Mouse (Mus musculus) liver, embryonic 14.5 days (tissue): ENCODE results near the gene Gngt2. TPM values are rescaled to one million over a fixed set of nuclear protein-coding genes. Genes with fewer than 3 reads are reported as not detected.

Experiments used
- ATAC-seq: fragments of 200-750 bp; cut with Nextera tagmentation; 2 replicates; pipeline ENCODE4 v1.8.0; 2017; ENCODE audit warnings: moderate number of reproducible peaks, mild to moderate bottlenecking, moderate library complexity; ENCODE audit not compliant: insufficient read depth
- DNase-seq, 3 experiments: peaks; one replicate each; pipeline ENCODE4 v3.0.0-alpha.2; 2012 to 2013; ENCODE audit warnings: low read depth in 3 of 3, low spot score in 3 of 3
- H3K27ac ChIP-seq: fragments of 300-500 bp; sonication (generic); 2 replicates; pipeline ENCODE4 v1.5.1; 2014; ENCODE audit warnings: moderate library complexity, mild to moderate bottlenecking, control low read depth, inconsistent platforms
- H3K27me3 ChIP-seq: fragments of 300-500 bp; sonication (generic); 2 replicates; pipeline ENCODE4 v1.6.1; 2014; ENCODE audit warnings: mild to moderate bottlenecking, low read length, moderate library complexity; ENCODE audit not compliant: control insufficient read depth, insufficient read depth
- H3K36me3 ChIP-seq: fragments of 300-500 bp; sonication (generic); replicated peaks from 2 replicates; pipeline ENCODE4 v1.6.1; 2014; ENCODE audit warnings: low read depth; ENCODE audit not compliant: control insufficient read depth, insufficient read depth
- H3K4me1 ChIP-seq, 2 experiments: fragments of 200-500 bp in 1 of 2; fragments of 300-500 bp in 1 of 2; sonication (generic) in 1 of 2; replicated peaks; 2 replicates each; pipeline ENCODE4 v1.6.1; 2012 to 2014; ENCODE audit warnings: antibody characterized with exemption in 1 of 2, inconsistent platforms in 1 of 2, low read length in 1 of 2; ENCODE audit not compliant: control insufficient read depth in 2 of 2, insufficient read depth in 2 of 2
- H3K4me2 ChIP-seq: fragments of 300-500 bp; sonication (generic); 2 replicates; pipeline ENCODE4 v1.6.1; 2014; ENCODE audit warnings: low read depth, mild to moderate bottlenecking, control low read depth, moderate library complexity
- H3K4me3 ChIP-seq, 2 experiments: fragments of 200-500 bp in 1 of 2; fragments of 300-500 bp in 1 of 2; sonication (generic) in 1 of 2; 2 replicates each; pipeline ENCODE4 v1.5.1; 2012 to 2014; ENCODE audit warnings: low read depth in 2 of 2, low read length in 2 of 2, mild to moderate bottlenecking in 2 of 2, control low read depth in 1 of 2, inconsistent platforms in 1 of 2, moderate library complexity in 1 of 2; ENCODE audit not compliant: insufficient read depth in 1 of 2
- H3K9ac ChIP-seq: fragments of 300-500 bp; sonication (generic); replicated peaks from 2 replicates; pipeline ENCODE4 v1.6.1; 2014; ENCODE audit warnings: mild to moderate bottlenecking, control low read depth, moderate library complexity
- H3K9me3 ChIP-seq: fragments of 300-500 bp; sonication (generic); 2 replicates; pipeline ENCODE4 v1.6.1; 2016; ENCODE audit warnings: low read length, mixed read lengths; ENCODE audit not compliant: control insufficient read depth
- CTCF ChIP-seq: IDR thresholded peaks from 2 replicates; pipeline ENCODE4 v1.5.1; 2016; ENCODE audit warnings: antibody characterized with exemption, low read depth, control low read depth
- EP300 ChIP-seq: IDR thresholded peaks from 2 replicates; pipeline ENCODE4 v1.6.1; 2016; ENCODE audit warnings: antibody characterized with exemption, low read depth
- WGBS: fragments of 180-500 bp; shearing (Covaris S2); extraction: QIAGEN DNeasy Blood & Tissue Kit; methylation state at CpG from one replicate; pipeline ENCODE4 v1.1.7; 2014; ENCODE audit not compliant: insufficient replicate concordance; 5-methylcytosine and 5-hydroxymethylcytosine counted together
- polyA plus RNA-seq, 2 experiments: library from polyadenylated mRNA; depleted of rRNA in 1 of 2; stranded (reverse) in 1 of 2; unstranded in 1 of 2; fragments of >200 nt; fragmentation: Nextera tagmentation in 1 of 2; extraction: Ambion mirVana in 1 of 2; gene quantifications; 2 replicates each; pipeline versions ENCODE4 v1.2.1 to v1.2.3; 2012 to 2014

Gngt2 gene
- polyA plus RNA-seq, 2 experiments: 13.0 to 16.5 TPM

DNA sequence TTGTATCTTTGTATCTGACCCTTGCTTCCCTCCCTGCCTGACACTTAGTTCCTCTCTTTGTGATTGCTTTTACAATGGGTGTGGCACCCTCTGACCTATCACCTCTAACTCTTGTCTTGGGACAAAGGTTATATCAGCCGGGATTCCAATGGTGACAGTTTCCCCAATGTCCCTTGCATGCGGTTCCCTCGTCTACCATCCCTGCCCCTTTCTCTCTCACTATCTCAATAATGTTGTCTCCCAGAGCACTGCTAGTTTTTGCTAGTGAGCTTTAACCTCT lies 9.9 kb upstream of the Gngt2 start:
- no peak for ATAC-seq
- H3K4me3 ChIP-seq: peak overlapping the region; percentile 29 to 33; a peak in 3 of 4 replicates

DNA sequence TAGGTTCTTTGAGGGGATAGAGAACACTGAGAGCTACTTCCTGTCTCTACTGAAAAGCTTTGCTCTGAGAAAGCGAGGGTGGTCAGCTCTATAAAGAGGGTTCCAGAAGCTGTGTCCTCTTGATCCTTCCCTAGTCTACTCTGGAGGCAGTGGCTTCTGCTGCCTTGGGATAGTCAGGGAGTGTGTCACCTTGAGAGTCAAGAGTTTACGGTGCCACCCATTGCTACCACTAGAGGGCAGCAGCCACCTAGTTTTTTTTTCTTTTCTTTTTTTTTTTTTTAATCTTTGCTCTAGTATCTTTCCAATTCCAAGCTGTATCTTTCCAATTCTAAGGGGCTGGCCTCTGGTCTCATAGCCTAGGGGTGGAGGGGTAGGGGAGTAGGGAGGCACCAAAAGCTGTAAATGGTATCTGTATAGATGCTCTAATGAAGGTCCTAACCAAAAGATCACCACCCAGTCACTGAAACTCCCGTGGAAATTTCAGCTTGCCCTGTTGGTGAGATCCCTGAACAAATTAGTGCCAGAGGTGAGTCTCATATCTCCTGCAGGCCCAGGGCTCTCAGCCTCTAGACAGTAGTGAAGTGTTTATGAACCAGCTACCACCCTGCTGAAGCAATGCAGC lies 9.4 kb upstream of the Gngt2 start:
- peak overlapping the region; percentile 53 for H3K27ac ChIP-seq
- no peak for TF ChIP-seq EP300
- peak; percentile 88 for TF ChIP-seq CTCF
- ATAC-seq: no peak
- H3K4me2 ChIP-seq: peak overlapping the region; percentile 61
- no peaks in the 10 kb centered on the region for H3K9me3 ChIP-seq
- DNase-seq: peak in 2 of 3 experiments; percentile 49 to 60
- peaks cover 17 to 48% of the 10 kb centered on the region in 2 experiments for H3K4me1 ChIP-seq
- H3K9ac ChIP-seq: peak overlapping the region; percentile 96
- 15% methylated on average over 3 of the region's 3 CpGs for WGBS
- H3K27me3 ChIP-seq: peaks cover 48% of the 10 kb centered on the region
- H3K36me3 ChIP-seq: no peaks in the 10 kb centered on the region
- H3K4me3 ChIP-seq: peak overlapping the region in 1 of 2 experiments; percentile 33; a peak in 2 of 4 replicates

More for the DNA sequence above, 9.9 kb upstream of the Gngt2 start:
- peak overlapping the region; percentile 53 for H3K27ac ChIP-seq
- H3K4me2 ChIP-seq: peak overlapping the region; percentile 61
- 9% methylated on average over 3 of the region's 3 CpGs for WGBS
- no peak for DNase-seq
- H3K9me3 ChIP-seq: no peaks in the 10 kb centered on the region
- TF ChIP-seq CTCF (no peak), EP300 (no peak)
- H3K36me3 ChIP-seq: no peaks in the 10 kb centered on the region
- H3K9ac ChIP-seq: peak overlapping the region; percentile 96
- peaks cover 44% of the 10 kb centered on the region for H3K27me3 ChIP-seq
- peaks cover 17 to 48% of the 10 kb centered on the region in 2 experiments for H3K4me1 ChIP-seq

DNA sequence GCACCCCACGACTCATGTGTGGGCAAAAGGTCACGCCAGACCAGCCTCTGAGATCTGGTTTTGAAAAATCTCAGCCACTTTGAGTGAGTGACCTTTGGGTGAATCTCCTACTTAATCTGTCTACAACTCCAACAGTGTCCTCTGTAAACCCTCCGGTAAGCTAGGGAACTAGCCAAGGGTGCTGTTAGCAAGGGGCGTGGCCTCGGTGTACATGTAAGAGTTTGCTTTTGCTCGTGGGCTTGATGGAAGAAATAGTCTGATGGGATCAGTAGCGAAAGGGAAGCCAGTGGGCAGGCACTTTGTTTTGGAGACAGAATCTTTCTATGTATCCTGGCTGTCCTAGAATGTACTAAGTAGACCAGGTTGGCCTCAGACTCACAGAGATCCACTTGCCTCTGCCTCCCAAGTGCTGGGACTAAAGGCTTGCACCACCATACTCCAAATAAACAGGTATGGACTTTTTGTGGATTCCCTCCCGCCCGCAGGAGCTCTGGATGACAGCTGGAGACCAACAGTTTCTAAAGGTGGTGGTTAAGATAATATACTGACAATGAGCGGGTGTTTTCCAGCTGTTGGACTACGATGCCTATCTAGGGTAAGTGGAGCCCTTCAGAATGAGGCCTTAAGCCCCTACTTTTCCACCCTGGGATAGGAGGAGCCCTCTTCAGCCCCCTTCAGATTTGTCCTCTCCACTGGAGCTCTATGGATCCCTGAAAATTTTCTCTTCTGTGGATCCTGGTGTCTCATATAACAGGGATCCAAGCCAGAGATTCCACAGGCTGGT lies 8.6 kb upstream of the Gngt2 start:
- no peak overlapping the region for H3K9ac ChIP-seq

DNA sequence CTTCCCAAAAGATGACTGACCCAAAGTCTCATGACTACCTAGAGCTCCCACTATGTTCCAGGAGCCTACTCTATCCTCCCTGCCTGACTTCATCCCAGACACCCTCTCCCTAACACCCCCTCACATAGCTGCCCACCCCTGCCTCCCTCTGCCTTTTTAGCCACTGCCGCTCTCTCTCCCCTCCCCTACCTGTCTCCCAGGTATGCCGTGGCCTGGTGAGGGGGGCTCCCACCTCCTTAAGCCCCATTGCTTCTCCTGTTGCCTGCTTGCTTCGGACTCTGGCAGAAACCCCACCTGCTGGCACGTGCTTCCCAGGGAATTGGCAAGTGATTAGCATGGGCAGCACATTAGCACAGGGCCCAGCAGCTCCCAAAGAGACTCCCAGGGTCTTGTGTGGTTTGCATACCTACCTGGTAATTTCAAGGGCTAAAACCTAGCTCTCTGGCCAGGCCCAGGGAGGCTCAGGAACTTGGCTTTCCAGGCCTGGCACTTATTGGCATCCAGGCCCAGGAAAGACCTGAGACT lies 7.4 kb upstream of the Gngt2 start:
- Histone ChIP-seq H3K4me1 (peaks cover 16 to 47% of the 10 kb centered on the region in 2 experiments), H3K4me2 (no peak overlapping the region), H3K4me3 (no peak overlapping the region), H3K9me3 (no peaks in the 10 kb centered on the region), H3K9ac (no peak overlapping the region), H3K27me3 (peaks cover 62% of the 10 kb centered on the region), H3K36me3 (no peaks in the 10 kb centered on the region), H3K27ac (no peak overlapping the region)
- no peak for ATAC-seq
- DNase-seq: no peak
- TF ChIP-seq CTCF (no peak), EP300 (no peak)
- 59% methylated on average over 4 of the region's 4 CpGs for WGBS

More for the DNA sequence above, 8.6 kb upstream of the Gngt2 start:
- H3K27me3 ChIP-seq: peaks cover 56% of the 10 kb centered on the region
- peaks cover 15 to 42% of the 10 kb centered on the region in 2 experiments for H3K4me1 ChIP-seq
- ATAC-seq: no peak
- no peak for TF ChIP-seq CTCF
- TF ChIP-seq EP300: peak; percentile 26; the same call in 1 of the 2 replicates
- no peak overlapping the region for H3K27ac ChIP-seq
- H3K4me3 ChIP-seq: no peak overlapping the region
- no peak for DNase-seq
- WGBS: 31% methylated on average over 11 of the region's 11 CpGs
- H3K4me2 ChIP-seq: no peak overlapping the region
- H3K36me3 ChIP-seq: no peaks in the 10 kb centered on the region
- no peaks in the 10 kb centered on the region for H3K9me3 ChIP-seq
